ENCODE assay signal across 33 mouse cellular contexts in genomic region chr3:155059449-155059822, GRCm38 (mm10). TPM values are rescaled to one million over a fixed set of nuclear protein-coding genes. Genes with fewer than 3 reads are reported as not detected.
"Had no signal": no experiment of that assay in that cellular context is flagged by ENCODE, and none has a peak within 500 bp of the region (broad histone marks: within the 10 kb centered on the region; RNA-seq: fewer than 3 reads in every experiment).

No protein-coding gene starts in this region.

- H3K9ac ChIP-seq: embryonic facial prominence, embryonic 12.5 days; embryonic facial prominence, embryonic 13.5 days; embryonic facial prominence, embryonic 15.5 days; forebrain, embryonic 12.5 days; forebrain, embryonic 13.5 days; forebrain, embryonic 15.5 days; forebrain, postnatal 0 days had no signal

- H3K27ac ChIP-seq: embryonic facial prominence, embryonic 10.5 days; embryonic facial prominence, embryonic 12.5 days; embryonic facial prominence, embryonic 13.5 days; embryonic facial prominence, embryonic 15.5 days; forebrain, embryonic 10.5 days; forebrain, embryonic 12.5 days; forebrain, embryonic 13.5 days; forebrain, embryonic 15.5 days; gastrocnemius, adult 2 months; heart, adult 2 months had no signal

- DNase-seq: cerebellum, adult 2 months; cerebellum, adult 8-10 months; cerebellum, adult 9-10 months; cerebellum, adult 9-11 months; cerebellum, postnatal 10 days; cerebellum, postnatal 14 days; cerebellum, postnatal 25 days; cerebellum, postnatal 36 days; embryo, embryonic 11 days; forebrain, postnatal 0 days; gastrocnemius, adult 2 months; gastrocnemius, postnatal 10 days; gastrocnemius, postnatal 14 days; gastrocnemius, postnatal 25 days; gastrocnemius, postnatal 36 days; heart, adult 11 months; heart, adult 18-20 months; heart, adult 2 months had no signal

- ATAC-seq: forebrain, embryonic 13.5 days; forebrain, embryonic 14.5 days; forebrain, embryonic 15.5 days; forebrain, embryonic 16.5 days; forebrain, postnatal 0 days had no signal

- H3K4me2 ChIP-seq: embryonic facial prominence, embryonic 12.5 days; embryonic facial prominence, embryonic 13.5 days; embryonic facial prominence, embryonic 15.5 days; forebrain, embryonic 12.5 days; forebrain, embryonic 13.5 days; forebrain, embryonic 15.5 days had no signal

- H3K9me3 ChIP-seq: embryonic facial prominence, embryonic 10.5 days; embryonic facial prominence, embryonic 12.5 days; embryonic facial prominence, embryonic 13.5 days; embryonic facial prominence, embryonic 15.5 days; forebrain, embryonic 10.5 days; forebrain, embryonic 12.5 days; forebrain, embryonic 13.5 days; forebrain, embryonic 15.5 days had no signal

- H3K27me3 ChIP-seq: embryonic facial prominence, embryonic 12.5 days; embryonic facial prominence, embryonic 13.5 days; embryonic facial prominence, embryonic 15.5 days; forebrain, embryonic 12.5 days; forebrain, embryonic 13.5 days; forebrain, embryonic 15.5 days had no signal

- H3K4me1 ChIP-seq: embryonic facial prominence, embryonic 10.5 days; embryonic facial prominence, embryonic 12.5 days; embryonic facial prominence, embryonic 13.5 days; embryonic facial prominence, embryonic 15.5 days; forebrain, embryonic 10.5 days; forebrain, embryonic 12.5 days; forebrain, embryonic 13.5 days; forebrain, embryonic 15.5 days had no signal

- H3K36me3 ChIP-seq: embryonic facial prominence, embryonic 10.5 days; embryonic facial prominence, embryonic 12.5 days; embryonic facial prominence, embryonic 13.5 days; embryonic facial prominence, embryonic 15.5 days; forebrain, embryonic 10.5 days; forebrain, embryonic 12.5 days; forebrain, embryonic 15.5 days had no signal

- H3K4me3 ChIP-seq: embryonic facial prominence, embryonic 10.5 days; embryonic facial prominence, embryonic 12.5 days; embryonic facial prominence, embryonic 13.5 days; embryonic facial prominence, embryonic 15.5 days; erythroblast, embryonic 14.5 days; forebrain, embryonic 10.5 days; forebrain, embryonic 12.5 days; forebrain, embryonic 13.5 days; forebrain, embryonic 15.5 days; gastrocnemius, adult 2 months; heart, adult 2 months had no signal

RNA-seq across cellular contexts. Expression of gene Tnni3k, which starts 4.2 kb away (rescaled TPM):
- polyA plus RNA-seq: embryonic facial prominence, embryonic 10.5 days; embryonic facial prominence, embryonic 11.5 days; embryonic facial prominence, embryonic 14.5 days; embryonic facial prominence, embryonic 15.5 days; erythroblast, embryonic 14.5 days; forebrain, embryonic 10.5 days; forebrain, embryonic 11.5 days; forebrain, embryonic 12.5 days; forebrain, embryonic 13.5 days; gonadal fat pad, adult 2 months had no signal

RNA-seq across cellular contexts. Expression of gene Fpgt, which starts 33.8 kb away (rescaled TPM):
- polyA plus RNA-seq: erythroblast, embryonic 14.5 days had no signal

RNA-seq across cellular contexts. Expression of gene Lrriq3, which starts 33.8 kb away (rescaled TPM):
- polyA plus RNA-seq: erythroblast, embryonic 14.5 days had no signal
